17 mouse cellular contexts compared by ENCODE assay signal in the genomic region with DNA sequence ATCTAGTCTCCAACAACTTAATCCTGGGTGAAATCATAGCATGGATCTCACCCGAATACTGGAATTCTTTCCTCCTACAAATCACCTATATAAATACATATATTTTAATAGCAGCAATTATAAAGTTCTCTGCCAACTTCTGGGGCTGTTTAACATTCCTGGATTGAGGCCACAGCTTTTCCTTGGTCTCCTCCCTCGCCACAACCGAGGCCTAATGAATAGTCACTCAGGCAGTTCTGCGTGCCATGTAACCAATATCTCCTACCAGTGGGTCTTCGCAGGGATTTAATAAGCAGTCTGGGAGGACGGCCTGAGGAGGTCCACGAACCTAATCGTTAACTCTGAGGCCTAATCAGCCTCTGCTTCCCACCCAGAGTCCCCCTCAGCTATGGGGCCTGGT. TPM values are rescaled to one million over a fixed set of nuclear protein-coding genes. Genes with fewer than 3 reads are reported as not detected.
"Had no signal": no experiment of that assay in that cellular context is flagged by ENCODE, and none has a peak within 500 bp of the region (broad histone marks: within the 10 kb centered on the region; RNA-seq: fewer than 3 reads in every experiment).

No protein-coding gene starts in this region.

- H3K27ac ChIP-seq: lung, embryonic 15.5 days; macrophage; midbrain, embryonic 13.5 days; midbrain, embryonic 15.5 days; neural tube, embryonic 12.5 days; stomach, embryonic 15.5 days; stomach, postnatal 0 days had no signal

- H3K9ac ChIP-seq: lung, embryonic 15.5 days; midbrain, embryonic 13.5 days; midbrain, embryonic 15.5 days; neural tube, embryonic 12.5 days; stomach, embryonic 15.5 days had no signal

- H3K36me3 ChIP-seq: lung, embryonic 15.5 days; midbrain, embryonic 13.5 days; midbrain, embryonic 15.5 days; neural tube, embryonic 12.5 days; stomach, embryonic 15.5 days had no signal

- H3K9me3 ChIP-seq: lung, embryonic 15.5 days; megakaryocyte, embryonic 14.5 days; midbrain, embryonic 13.5 days; midbrain, embryonic 15.5 days; neural tube, embryonic 12.5 days; stomach, embryonic 15.5 days had no signal

- DNase-seq: lung, adult 2 months; lung, postnatal 14 days; lung, postnatal 36 days; right cerebral cortex, postnatal 14 days; thymus, adult 2 months; thymus, postnatal 25 days; thymus, postnatal 4 days had no signal

- ATAC-seq: lung, postnatal 0 days; midbrain, embryonic 13.5 days; midbrain, embryonic 15.5 days had no signal

- H3K4me2 ChIP-seq: lung, embryonic 15.5 days; midbrain, embryonic 11.5 days; midbrain, embryonic 13.5 days; midbrain, embryonic 15.5 days; neural tube, embryonic 12.5 days; stomach, embryonic 15.5 days had no signal

- H3K4me3 ChIP-seq: lung, embryonic 15.5 days; megakaryocyte, embryonic 14.5 days; midbrain, embryonic 13.5 days; midbrain, embryonic 15.5 days; neural tube, embryonic 12.5 days; stomach, embryonic 15.5 days had no signal

- H3K27me3 ChIP-seq: lung, embryonic 15.5 days; megakaryocyte, embryonic 14.5 days; midbrain, embryonic 13.5 days; midbrain, embryonic 15.5 days; neural tube, embryonic 12.5 days; stomach, embryonic 15.5 days had no signal

- H3K4me1 ChIP-seq: lung, embryonic 15.5 days; megakaryocyte, embryonic 14.5 days; midbrain, embryonic 13.5 days; midbrain, embryonic 15.5 days; neural tube, embryonic 12.5 days; stomach, embryonic 15.5 days had no signal

RNA-seq across cellular contexts. Expression of a gene that starts 56.9 kb away (rescaled TPM):
- polyA plus RNA-seq: macrophage had no signal
